Mouse (Mus musculus) liver, adult 2 months (tissue): ENCODE data around the gene Hydin.

Source experiments
- CTCF ChIP-seq: fragments of 200-500 bp; IDR thresholded peaks from 2 replicates; pipeline ENCODE4 v1.5.1; 2011; ENCODE audit warnings: low read depth, low read length, control low read depth
- POLR2A ChIP-seq: fragments of 200-500 bp; IDR thresholded peaks from 2 replicates; pipeline ENCODE4 v1.6.1; 2011; ENCODE audit warnings: low read length, control low read depth; ENCODE audit not compliant: insufficient read depth; ENCODE audit errors: extremely low read depth

DNA sequence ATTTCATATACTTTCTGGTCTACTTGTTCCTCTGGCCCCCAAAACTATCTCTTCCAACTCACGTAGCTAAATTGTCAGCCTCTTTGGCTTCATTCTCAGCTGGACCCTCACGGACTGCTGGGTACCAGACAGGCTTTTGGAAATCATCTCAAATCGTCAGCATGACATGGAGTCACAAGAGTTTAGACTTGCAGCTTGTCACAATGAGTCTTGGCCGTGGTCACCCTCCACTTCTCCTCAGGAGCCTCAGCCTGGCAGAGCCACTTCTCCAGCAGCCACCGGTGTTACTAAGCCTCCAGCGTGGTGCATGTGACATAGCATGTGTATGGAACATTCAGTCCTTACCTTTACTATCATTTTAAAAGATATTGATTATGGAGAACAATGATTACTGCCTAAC, 135.5 kb downstream of the Hydin start:
- TF ChIP-seq CTCF = no peak
- no peak for TF ChIP-seq POLR2A
